ENCODE assay signal across 16 mouse cellular contexts in genomic region chr17:62077604-62078003, GRCm38 (mm10).
DNase-seq lines count a peak whose midpoint lies in the region; ATAC-seq and TF ChIP-seq lines count a peak whose summit lies in the region.
"Had no signal": no experiment of that assay in that cellular context is flagged by ENCODE, and none has a peak within 500 bp of the region (broad histone marks: within the 10 kb centered on the region; RNA-seq: fewer than 3 reads in every experiment).

No protein-coding gene starts in this region.

- WGBS in midbrain, postnatal 0 days = 67% methylated on average over 7 of the region's 7 CpGs
- WGBS in midbrain, embryonic 10.5 days = 76% methylated on average over 7 of the region's 7 CpGs
- WGBS in kidney, embryonic 14.5 days = 90% methylated on average over 7 of the region's 7 CpGs

- H3K27ac ChIP-seq in midbrain, postnatal 0 days (ENCODE audit: low read depth, low read length) = no peak overlapping the region
- H3K27ac ChIP-seq in midbrain, embryonic 10.5 days (replicated peaks) = no peak overlapping the region
- H3K27ac ChIP-seq in kidney, embryonic 14.5 days (ENCODE audit: low read depth, low read length) = no peak overlapping the region
- H3K27ac ChIP-seq: hindbrain, embryonic 14.5 days; limb, embryonic 12.5 days; macrophage had no signal

- H3K4me3 ChIP-seq in midbrain, postnatal 0 days (ENCODE audit: low read depth, low read length) = no peak overlapping the region
- H3K4me3 ChIP-seq in midbrain, embryonic 10.5 days = no peak overlapping the region
- H3K4me3 ChIP-seq in kidney, embryonic 14.5 days (ENCODE audit: low read length) = no peak overlapping the region
- H3K4me3 ChIP-seq: limb, embryonic 12.5 days had no signal

- H3K9ac ChIP-seq in midbrain, postnatal 0 days (replicated peaks; ENCODE audit: low read length, poor library complexity, severe bottlenecking) = no peak overlapping the region
- no peak overlapping the region for H3K9ac ChIP-seq in kidney, embryonic 14.5 days (ENCODE audit: low read depth, low read length)
- H3K9ac ChIP-seq: hindbrain, embryonic 14.5 days; limb, embryonic 12.5 days had no signal

- no peaks in the 10 kb centered on the region for H3K4me1 ChIP-seq in midbrain, postnatal 0 days (ENCODE audit: insufficient read depth, low read length)
- no peaks in the 10 kb centered on the region for H3K4me1 ChIP-seq in midbrain, embryonic 10.5 days
- H3K4me1 ChIP-seq in kidney, embryonic 14.5 days (ENCODE audit: control insufficient read depth, insufficient read depth, low read length) = no peaks in the 10 kb centered on the region
- H3K4me1 ChIP-seq: limb, embryonic 12.5 days had no signal

- no peak for ATAC-seq in midbrain, postnatal 0 days (ENCODE audit: low FRiP score)
- no peak for ATAC-seq in CD4-positive, CD25-positive, alpha-beta regulatory T cell, adult 4 months
- no peak for ATAC-seq in kidney, embryonic 14.5 days (ENCODE audit: low FRiP score, low TSS enrichment)

- TF ChIP-seq CTCF in midbrain, postnatal 0 days (IDR thresholded peaks at IDR 0.05) = no peak

- no peak overlapping the region for H3K4me2 ChIP-seq in midbrain, postnatal 0 days (ENCODE audit: low read depth, low read length, poor library complexity, severe bottlenecking)
- H3K4me2 ChIP-seq in kidney, embryonic 14.5 days (replicated peaks; ENCODE audit: low read depth, low read length) = no peak overlapping the region
- H3K4me2 ChIP-seq: hindbrain, embryonic 14.5 days; limb, embryonic 12.5 days had no signal

- H3K9me3 ChIP-seq in midbrain, postnatal 0 days (ENCODE audit: low read length) = no peaks in the 10 kb centered on the region
- H3K9me3 ChIP-seq in midbrain, embryonic 10.5 days (replicated peaks) = no peaks in the 10 kb centered on the region
- no peaks in the 10 kb centered on the region for H3K9me3 ChIP-seq in kidney, embryonic 14.5 days (ENCODE audit: control insufficient read depth, low read length)
- H3K9me3 ChIP-seq: limb, embryonic 12.5 days had no signal

- no peaks in the 10 kb centered on the region for H3K27me3 ChIP-seq in midbrain, postnatal 0 days (ENCODE audit: insufficient read depth, low read length)
- H3K27me3 ChIP-seq in midbrain, embryonic 10.5 days (ENCODE audit: low read depth, poor library complexity, severe bottlenecking) = no peaks in the 10 kb centered on the region
- no peaks in the 10 kb centered on the region for H3K27me3 ChIP-seq in kidney, embryonic 14.5 days (ENCODE audit: control insufficient read depth, insufficient read depth, low read length)
- H3K27me3 ChIP-seq: limb, embryonic 12.5 days had no signal

- no peaks in the 10 kb centered on the region for H3K36me3 ChIP-seq in midbrain, postnatal 0 days (ENCODE audit: insufficient read depth, low read length)
- no peaks in the 10 kb centered on the region for H3K36me3 ChIP-seq in midbrain, embryonic 10.5 days
- H3K36me3 ChIP-seq in kidney, embryonic 14.5 days (ENCODE audit: control insufficient read depth, insufficient read depth, low read length) = no peaks in the 10 kb centered on the region
- H3K36me3 ChIP-seq: limb, embryonic 12.5 days had no signal

- peak; percentile 3 for DNase-seq in adrenal gland, postnatal 14 days
- DNase-seq in adrenal gland, postnatal 4 days (ENCODE audit: low spot score in 2 of 2) = no peak
- DNase-seq in midbrain, postnatal 0 days (ENCODE audit: low spot score) = peak; percentile 12
- DNase-seq in midbrain, embryonic 10.5 days (ENCODE audit: low spot score) = no peak
- peak; percentile 18 to 51 for DNase-seq in left cerebral cortex, postnatal 14 days (ENCODE audit: low spot score in 2 of 2)
- no peak for DNase-seq in heart, postnatal 4 days
- DNase-seq: adrenal gland, postnatal 25 days; cerebellum, adult 11 months; gastrocnemius, postnatal 25 days; kidney, adult 2 months; spleen, adult 18-20 months had no signal

- intact Hi-C loops in left cerebral cortex, postnatal 14 days (cut with DNase I) = no loop called here

Comparison
In these comparisons a context has a peak if more than half of its experiments do, and no peak if none do; other contexts are left out.
1. DNase-seq: peak in adrenal gland, postnatal 14 days (single experiment), midbrain, postnatal 0 days (single experiment) and left cerebral cortex, postnatal 14 days (2 of 2); none in adrenal gland, postnatal 4 days (0 of 2), midbrain, embryonic 10.5 days (single experiment) and heart, postnatal 4 days (single experiment).